Mouse (Mus musculus): Measurements from ENCODE around the gene Ndfip2. TPM values are rescaled to one million over a fixed set of nuclear protein-coding genes. Genes with fewer than 3 reads are reported as not detected.

The Ndfip2 gene
- total RNA-seq (2023): 10 to 100 TPM; 39.4 to 40.5 TPM

GRCm38 (mm10) chr14:105258379-105259034 lies at the start of gene Ndfip2:
Gene Ndfip2 (plus strand): TSS chr14:105258573.

Other genes with a start within 250 kb of the Ndfip2 start
- gene Rbm26, start 81.2 kb upstream of the Ndfip2 start, total RNA-seq (2023): 10 to 100 TPM; 78.7 to 81.2 TPM